Mouse (Mus musculus) forebrain, postnatal 0 days (tissue): ENCODE results near the gene Usp32. TPM values are rescaled to one million over a fixed set of nuclear protein-coding genes. Genes with fewer than 3 reads are reported as not detected.

Experiments
- ATAC-seq: fragments of 200-750 bp; cut with Nextera tagmentation; 2 replicates; pipeline ENCODE4 v1.8.0; 2017; ENCODE audit warnings: mild to moderate bottlenecking, moderate library complexity
- DNase-seq: peaks from one replicate; pipeline ENCODE4 v3.0.0-alpha.2; 2015
- H3K27ac ChIP-seq: fragments of 300-500 bp; sonication (generic); 2 replicates; pipeline ENCODE4 v1.5.1; 2014; ENCODE audit warnings: low read depth, mild to moderate bottlenecking, antibody characterized with exemption, low read length, moderate library complexity, mixed read lengths
- H3K27me3 ChIP-seq: fragments of 300-500 bp; sonication (generic); 2 replicates; pipeline ENCODE4 v1.6.1; 2014; ENCODE audit warnings: mild to moderate bottlenecking, low read length, mixed read lengths; ENCODE audit not compliant: insufficient read depth
- H3K36me3 ChIP-seq: fragments of 300-500 bp; sonication (generic); 2 replicates; pipeline ENCODE4 v1.6.1; 2014; ENCODE audit warnings: mild to moderate bottlenecking, moderate library complexity; ENCODE audit not compliant: insufficient read depth
- H3K4me1 ChIP-seq: fragments of 300-500 bp; sonication (generic); 2 replicates; pipeline ENCODE4 v1.6.1; 2014; ENCODE audit warnings: antibody characterized with exemption; ENCODE audit not compliant: insufficient read depth
- H3K4me2 ChIP-seq: fragments of 300-500 bp; sonication (generic); 2 replicates; pipeline ENCODE4 v1.6.1; 2014; ENCODE audit warnings: low read depth, mild to moderate bottlenecking, moderate library complexity
- H3K4me3 ChIP-seq: fragments of 300-500 bp; sonication (generic); 2 replicates; pipeline ENCODE4 v1.5.1; 2014; ENCODE audit warnings: low read depth, low read length, mixed read lengths
- H3K9ac ChIP-seq: fragments of 300-500 bp; sonication (generic); 2 replicates; pipeline ENCODE4 v1.6.1; 2014; ENCODE audit warnings: mild to moderate bottlenecking
- H3K9me3 ChIP-seq: fragments of 300-500 bp; sonication (generic); 2 replicates; pipeline ENCODE4 v1.6.1; 2016; ENCODE audit warnings: low read length
- CTCF ChIP-seq: sonication (generic); IDR thresholded peaks from 2 replicates; pipeline ENCODE4 v1.5.1; 2016; ENCODE audit warnings: antibody characterized with exemption, control low read depth, low read depth
- WGBS: fragments of 180-500 bp; shearing (Covaris S2); extraction: QIAGEN DNeasy Blood & Tissue Kit; methylation state at CpG from one replicate; pipeline ENCODE4 v1.1.7; 2014; 5-methylcytosine and 5-hydroxymethylcytosine counted together
- polyA plus RNA-seq: library from polyadenylated mRNA; unstranded; fragments of >200 nt; fragmentation: Nextera tagmentation; extraction: Ambion mirVana; gene quantifications from 2 replicates; pipeline ENCODE4 v1.2.1, GENCODE M21; 2015
- total RNA-seq: library from RNA; depleted of rRNA; stranded (reverse); fragments of >200 nt; gene quantifications from 2 replicates; pipeline ENCODE4 v1.2.3, GENCODE M21; 2014

Usp32 gene
- total and polyA plus RNA-seq, 2 experiments from 2014 or later: 7.6 to 44.4 TPM

DNA sequence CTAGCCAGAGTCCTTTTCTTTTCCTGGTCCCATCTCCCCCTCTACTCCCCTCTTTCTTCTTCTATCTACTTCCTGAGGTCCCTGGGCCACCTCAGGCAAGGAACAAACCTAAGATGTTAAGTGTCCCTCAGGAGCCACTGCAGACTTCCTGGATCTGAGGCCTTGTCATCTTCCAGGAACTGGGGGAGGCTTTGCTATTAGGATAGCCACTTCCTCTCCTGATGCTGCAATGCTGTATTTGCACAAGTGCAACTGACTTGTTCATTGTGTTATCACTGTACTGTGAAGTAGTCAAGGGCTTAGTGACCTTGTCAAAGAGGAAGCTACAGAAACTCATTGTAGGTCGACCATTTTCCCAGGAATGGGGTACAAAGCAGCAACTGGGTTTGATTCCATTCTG is 160.6 kb downstream of the Usp32 start:
- 55% methylated on average over 1 of the region's 1 CpGs for WGBS
- H3K4me3 ChIP-seq: no peak overlapping the region
- no peaks in the 10 kb centered on the region for H3K4me1 ChIP-seq
- H3K9me3 ChIP-seq: no peaks in the 10 kb centered on the region
- H3K9ac ChIP-seq: no peak overlapping the region
- H3K27me3 ChIP-seq: no peaks in the 10 kb centered on the region
- H3K4me2 ChIP-seq: no peak overlapping the region
- ATAC-seq (no peak), DNase-seq (no peak)
- no peak overlapping the region for H3K27ac ChIP-seq
- no peaks in the 10 kb centered on the region for H3K36me3 ChIP-seq
- TF ChIP-seq CTCF: no peak

GRCm38 (mm10) chr11:84978113-84978512 is 161.8 kb downstream of the Usp32 start:
- Histone ChIP-seq H3K9ac (no peak overlapping the region), H3K4me3 (no peak overlapping the region), H3K27ac (no peak overlapping the region), H3K4me1 (no peaks in the 10 kb centered on the region), H3K9me3 (no peaks in the 10 kb centered on the region), H3K4me2 (no peak overlapping the region), H3K27me3 (no peaks in the 10 kb centered on the region), H3K36me3 (no peaks in the 10 kb centered on the region)
- no peak for ATAC-seq
- TF ChIP-seq CTCF: peak; percentile 74
- 47% methylated on average over 2 of the region's 2 CpGs for WGBS
- peak; percentile 62 for DNase-seq

GRCm38 (mm10) chr11:84977385-84977952 is 162.5 kb downstream of the Usp32 start:
- no peak for TF ChIP-seq CTCF
- 85% methylated on average over 3 of the region's 3 CpGs for WGBS
- ATAC-seq: no peak

DNA sequence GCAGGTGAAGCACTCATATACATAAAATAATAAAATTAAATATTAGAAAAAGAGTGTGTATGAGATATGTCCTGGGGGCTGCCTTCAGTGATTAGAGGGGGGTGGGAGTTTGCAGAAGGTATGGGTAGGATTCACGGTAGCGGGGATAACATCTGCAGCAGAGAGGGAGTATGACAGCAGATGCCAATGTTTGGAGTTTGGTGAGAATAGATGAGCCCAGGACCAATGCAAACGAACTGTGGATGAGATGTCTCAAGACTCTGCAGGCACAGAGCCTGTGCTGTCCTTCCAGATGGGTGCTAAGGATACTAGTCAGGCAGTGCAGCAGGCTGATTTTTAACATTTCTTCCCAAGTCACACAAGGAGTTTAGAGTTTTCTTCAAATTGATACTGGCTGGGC is 163.3 kb downstream of the Usp32 start:
- Histone ChIP-seq H3K27ac (no peak overlapping the region), H3K4me1 (no peaks in the 10 kb centered on the region), H3K9me3 (no peaks in the 10 kb centered on the region), H3K4me3 (no peak overlapping the region), H3K9ac (no peak overlapping the region), H3K27me3 (no peaks in the 10 kb centered on the region), H3K36me3 (no peaks in the 10 kb centered on the region), H3K4me2 (no peak overlapping the region)
- 87% methylated on average over 3 of the region's 3 CpGs for WGBS
- ATAC-seq: no peak
- TF ChIP-seq CTCF: no peak
- DNase-seq: no peak

More at GRCm38 (mm10) chr11:84977385-84977952, 162.5 kb downstream of the Usp32 start:
- Histone ChIP-seq H3K27ac (no peak overlapping the region), H3K4me2 (no peak overlapping the region), H3K4me1 (no peaks in the 10 kb centered on the region), H3K9me3 (no peaks in the 10 kb centered on the region), H3K9ac (no peak overlapping the region), H3K27me3 (no peaks in the 10 kb centered on the region), H3K4me3 (no peak overlapping the region), H3K36me3 (no peaks in the 10 kb centered on the region)
- DNase-seq: no peak

- no peak for TF ChIP-seq CTCF
- Histone ChIP-seq H3K36me3 (no peaks in the 10 kb centered on the region), H3K4me3 (no peak overlapping the region), H3K27me3 (no peaks in the 10 kb centered on the region), H3K4me2 (no peak overlapping the region), H3K27ac (no peak overlapping the region), H3K4me1 (no peaks in the 10 kb centered on the region), H3K9ac (no peak overlapping the region), H3K9me3 (no peaks in the 10 kb centered on the region)
- DNase-seq: no peak
- ATAC-seq: no peak
- 79% methylated on average over 7 of the region's 7 CpGs for WGBS
Observed at GRCm38 (mm10) chr11:84974582-84974981, 165.4 kb downstream of the Usp32 start.

DNA sequence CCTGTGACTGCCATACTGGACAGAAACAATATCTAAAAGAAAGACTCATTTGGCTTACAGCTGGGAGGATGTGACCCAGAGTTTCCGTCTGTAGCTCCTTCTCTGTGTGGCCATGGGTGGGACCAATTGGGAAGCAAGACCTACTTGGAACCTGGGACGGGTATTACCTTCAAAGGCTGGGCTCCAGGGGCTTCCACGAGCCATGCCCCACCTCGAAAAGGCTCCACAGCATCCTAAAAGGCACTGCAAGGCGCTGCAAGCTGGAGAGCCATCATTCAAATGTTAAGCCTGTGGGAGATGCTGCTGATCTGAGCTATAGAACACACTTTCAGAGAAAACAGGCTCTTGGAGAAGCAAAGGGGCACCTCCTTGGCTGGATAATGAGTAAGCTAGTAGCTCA is 166.3 kb downstream of the Usp32 start:
- Histone ChIP-seq H3K4me3 (no peak overlapping the region), H3K4me1 (no peaks in the 10 kb centered on the region), H3K27me3 (no peaks in the 10 kb centered on the region), H3K36me3 (no peaks in the 10 kb centered on the region), H3K9ac (no peak overlapping the region), H3K4me2 (no peak overlapping the region), H3K27ac (no peak overlapping the region), H3K9me3 (no peaks in the 10 kb centered on the region)
- TF ChIP-seq CTCF: no peak
- DNase-seq (no peak), ATAC-seq (no peak)
- WGBS: 77% methylated on average over 5 of the region's 5 CpGs

GRCm38 (mm10) chr11:84972067-84972466 is 167.9 kb downstream of the Usp32 start:
- 73% methylated on average over 3 of the region's 3 CpGs for WGBS
- Histone ChIP-seq H3K27me3 (no peaks in the 10 kb centered on the region), H3K4me2 (no peak overlapping the region), H3K4me3 (no peak overlapping the region), H3K9ac (no peak overlapping the region), H3K27ac (no peak overlapping the region), H3K9me3 (no peaks in the 10 kb centered on the region), H3K4me1 (no peaks in the 10 kb centered on the region), H3K36me3 (no peaks in the 10 kb centered on the region)
- DNase-seq (no peak), ATAC-seq (no peak)
- no peak for TF ChIP-seq CTCF
